Mouse (Mus musculus): ENCODE measurements around the gene Naa38.

DNA sequence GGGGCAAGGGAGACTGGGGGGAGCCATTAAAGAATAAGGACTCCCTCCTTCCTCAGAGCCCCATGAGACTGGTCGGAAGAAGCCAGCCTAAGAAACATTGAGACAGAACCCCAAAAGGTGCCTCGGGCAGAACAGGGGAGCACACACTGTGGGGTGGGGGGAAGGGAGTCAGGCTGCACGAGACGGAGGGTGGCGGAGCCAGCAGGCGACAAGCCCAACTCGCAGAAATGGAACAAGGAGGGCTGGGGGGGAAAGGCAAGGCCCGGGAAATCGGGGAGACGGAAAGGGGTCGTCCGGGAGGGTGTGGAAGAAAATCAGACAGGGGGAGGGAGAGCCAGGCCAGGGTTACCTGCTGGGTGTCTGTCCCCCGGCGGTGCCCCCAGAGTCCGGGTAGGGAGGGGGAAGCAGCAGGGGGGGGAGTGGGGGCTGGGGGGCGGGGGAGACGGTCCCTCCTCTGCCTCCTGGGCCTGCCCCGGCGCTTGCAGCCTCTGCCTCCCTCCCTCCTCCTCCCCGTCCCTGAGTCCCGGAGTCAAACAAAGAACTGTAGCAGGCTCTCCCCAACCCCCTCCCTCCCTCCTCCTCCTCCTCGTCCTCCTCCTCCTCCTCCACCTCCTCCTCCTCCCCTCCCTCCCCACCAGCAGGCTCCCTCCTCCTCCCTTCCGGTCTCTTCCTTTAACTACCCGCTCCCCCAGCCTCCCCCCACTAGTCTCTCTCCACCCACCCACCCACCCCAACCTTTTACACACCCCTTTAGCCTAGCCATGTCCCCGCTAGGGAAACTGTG, 20.6 kb downstream of the Naa38 start:
- TF ChIP-seq POLR2A (IDR thresholded peaks at IDR 0.05; ENCODE audit: borderline replicate concordance, insufficient read depth, low read length) (peak; percentile 33; the same call in 1 of the 2 replicates), CTCF (IDR thresholded peaks at IDR 0.05; ENCODE audit: borderline replicate concordance, insufficient read depth, low read depth, low read length) (no peak)

All from cerebellum, adult 2 months (tissue).